Mouse (Mus musculus) myocyte (in vitro differentiated cells): ENCODE measurements around the gene Rnf224.

Experiments used
- E2F4 ChIP-seq: IDR thresholded peaks from one replicate; pipeline ENCODE4 v1.6.1; 2011; ENCODE audit warnings: mild to moderate bottlenecking, control low read depth, moderate library complexity; ENCODE audit not compliant: insufficient read depth
- MAX ChIP-seq: IDR thresholded peaks from one replicate; pipeline ENCODE4 v1.6.1; 2011; ENCODE audit warnings: low read depth, mild to moderate bottlenecking, control low read depth
- MYOD1 ChIP-seq, 3 experiments: IDR thresholded peaks; one replicate each; pipeline ENCODE4 v1.6.1; 2011; ENCODE audit warnings: control low read depth in 2 of 3, low read depth in 2 of 3, mild to moderate bottlenecking in 2 of 3, moderate library complexity in 1 of 3; ENCODE audit not compliant: insufficient read length in 2 of 3, control insufficient read depth in 1 of 3
- POLR2A ChIP-seq: IDR thresholded peaks from one replicate; pipeline ENCODE4 v1.6.1; 2011; ENCODE audit warnings: low read depth, mild to moderate bottlenecking, control low read depth, moderate library complexity; ENCODE audit not compliant: insufficient read length
- POLR2AphosphoS2 ChIP-seq: IDR thresholded peaks from one replicate; pipeline ENCODE4 v1.6.1; 2011; ENCODE audit warnings: low read depth, control low read depth; ENCODE audit not compliant: insufficient read length
- TCF12 ChIP-seq: IDR thresholded peaks from one replicate; pipeline ENCODE4 v1.6.1; 2011; ENCODE audit warnings: mild to moderate bottlenecking, control low read depth; ENCODE audit not compliant: poor library complexity, insufficient read depth, severe bottlenecking
- USF1 ChIP-seq: IDR thresholded peaks from one replicate; pipeline ENCODE4 v1.6.1; 2011; ENCODE audit warnings: low read depth, mild to moderate bottlenecking, control low read depth, moderate library complexity

GRCm38 (mm10) chr2:25200631-25201030 lies 36.0 kb downstream of the Rnf224 start:
- TF ChIP-seq MAX (no peak), POLR2A (no peak), USF1 (no peak), E2F4 (no peak), TCF12 (no peak), POLR2AphosphoS2 (no peak), MYOD1 (IDR thresholded peaks at IDR 0.05; ENCODE audit: control insufficient read depth in 1 of 3, insufficient read length in 2 of 3, low read depth in 2 of 3) (no peak)
